Mouse (Mus musculus) heart, adult 18-20 months (tissue): ENCODE data around the gene Cpa3. TPM values are rescaled to one million over a fixed set of nuclear protein-coding genes. Genes with fewer than 3 reads are reported as not detected.

ENCODE experiments used
- DNase-seq, 2 experiments: peaks; one replicate each; pipeline ENCODE4 v3.0.0; 2021 to 2022; ENCODE audit warnings: mixed read lengths in 1 of 2
- long read RNA-seq, 2 experiments: library from polyadenylated mRNA; stranded (forward); transcript quantifications; one replicate each; pipeline ENCODE4 v2.0.0; 2021
- total RNA-seq, 2 experiments: library from RNA; stranded (reverse); gene quantifications; 2 replicates each; pipeline ENCODE4 v1.2.3; 2021

Gene Cpa3
- 1 to 10 TPM in 1 of 2 experiments, under 1 TPM in 1; 0.84 to 1.9 TPM for total RNA-seq
- long read RNA-seq, experiment 1: 0 reads
- long read RNA-seq, experiment 2: 0 reads

DNA sequence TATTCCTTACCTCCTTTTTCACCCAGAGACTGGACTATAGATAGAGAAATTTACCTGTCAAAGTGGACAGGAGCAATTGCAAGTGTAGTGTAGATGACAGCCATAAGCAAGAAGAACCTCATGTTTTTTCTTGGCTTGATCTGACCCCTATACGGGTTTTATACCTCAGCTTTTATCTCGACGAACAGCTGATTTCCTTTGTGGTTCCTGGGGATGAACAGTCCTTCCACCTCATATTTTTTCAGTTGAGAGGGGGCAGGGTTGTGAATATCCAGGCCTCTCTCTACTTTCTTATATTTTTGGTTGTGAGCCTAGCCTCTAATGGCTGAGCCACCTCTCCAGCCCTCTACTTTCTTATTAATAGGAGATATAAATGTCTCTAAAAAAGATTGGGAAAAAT lies at the start of gene Cpa3:
Gene Cpa3 (minus strand): TSS at position 132 of the 400 bp plus-strand sequence.
- DNase-seq: no peak

DNA sequence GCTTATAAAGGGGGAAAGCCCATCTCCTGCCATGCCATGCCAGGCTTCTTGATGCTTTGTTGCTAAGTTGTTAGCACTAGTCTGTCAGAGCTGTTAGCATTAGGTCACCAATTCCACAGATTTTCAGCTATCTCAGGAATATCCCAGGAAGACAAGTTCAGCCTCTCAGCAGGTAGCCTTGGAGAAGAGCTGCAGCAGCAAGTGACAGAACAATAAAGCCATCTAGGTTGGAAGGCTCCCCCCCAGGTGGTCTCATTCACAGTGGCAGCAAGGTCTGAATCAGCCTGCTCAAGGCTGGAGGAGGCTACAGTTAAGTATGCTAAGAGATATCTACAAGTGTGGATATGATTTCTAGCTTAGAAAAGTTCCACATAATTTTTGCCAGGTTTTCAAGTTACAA lies 49.4 kb upstream of the Cpa3 start:
- DNase-seq: no peak

DNA sequence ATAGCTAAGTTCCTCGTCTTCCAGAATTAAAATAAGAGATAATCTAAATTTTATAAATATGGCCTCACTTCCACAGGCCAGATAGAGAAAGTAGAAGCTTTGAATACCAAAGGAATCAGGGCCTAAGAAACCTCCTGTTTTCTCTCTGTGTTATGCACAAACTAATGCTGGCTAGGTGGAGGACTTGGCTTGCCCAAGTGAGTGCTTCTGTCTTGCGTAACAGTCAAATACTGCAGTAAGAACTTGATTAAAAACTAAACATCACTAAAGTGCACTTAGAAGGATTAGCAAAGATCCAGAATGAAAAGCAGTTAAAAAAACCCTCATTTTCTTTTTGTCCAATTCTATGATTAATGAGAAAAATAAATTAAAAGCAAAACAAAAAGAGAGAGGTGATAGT lies 46.8 kb upstream of the Cpa3 start:
- DNase-seq: no peak

DNA sequence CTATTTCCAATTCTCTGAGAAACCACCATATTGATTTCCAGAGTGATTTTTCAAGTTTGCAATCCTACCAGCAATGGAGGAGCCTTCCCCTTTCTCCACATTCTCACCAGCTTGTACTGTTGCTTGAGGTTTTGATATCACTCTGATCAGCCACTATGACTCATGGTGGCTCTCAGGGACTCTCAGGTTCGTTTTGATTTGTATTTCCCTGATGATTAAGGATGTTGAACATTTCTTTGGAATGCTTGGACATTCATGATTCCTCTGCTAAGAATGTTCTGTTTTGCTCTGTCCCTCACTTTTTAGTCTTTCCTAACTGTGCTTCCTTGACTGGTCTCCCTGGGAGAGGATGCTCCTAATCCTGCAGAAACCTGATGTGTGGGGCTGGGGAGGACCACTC lies 39.8 kb upstream of the Cpa3 start:
- no peak for DNase-seq

DNA sequence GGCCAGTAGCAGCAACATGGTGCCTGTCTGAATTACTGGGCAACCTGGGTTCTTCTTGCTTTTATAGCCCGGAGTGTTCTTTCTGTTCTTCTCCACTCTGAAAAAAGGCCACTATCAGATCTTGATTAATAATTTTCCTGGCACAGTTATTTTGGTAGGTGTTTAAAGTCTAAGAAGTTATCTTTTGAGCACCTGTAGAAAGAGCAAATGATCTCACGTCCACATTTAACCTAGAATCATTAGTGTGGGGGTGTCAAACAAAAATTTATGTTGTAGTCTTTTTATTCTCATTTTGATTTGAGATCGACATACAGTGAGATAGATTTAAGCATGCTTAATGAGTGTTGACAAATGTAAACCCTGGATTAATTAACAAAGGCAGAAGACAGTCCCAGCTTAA lies 33.7 kb upstream of the Cpa3 start, which contains the start of gene Cpb1:
Gene Cpb1 (minus strand): TSS at position 101 of the 400 bp plus-strand sequence.
- DNase-seq: no peak

DNA sequence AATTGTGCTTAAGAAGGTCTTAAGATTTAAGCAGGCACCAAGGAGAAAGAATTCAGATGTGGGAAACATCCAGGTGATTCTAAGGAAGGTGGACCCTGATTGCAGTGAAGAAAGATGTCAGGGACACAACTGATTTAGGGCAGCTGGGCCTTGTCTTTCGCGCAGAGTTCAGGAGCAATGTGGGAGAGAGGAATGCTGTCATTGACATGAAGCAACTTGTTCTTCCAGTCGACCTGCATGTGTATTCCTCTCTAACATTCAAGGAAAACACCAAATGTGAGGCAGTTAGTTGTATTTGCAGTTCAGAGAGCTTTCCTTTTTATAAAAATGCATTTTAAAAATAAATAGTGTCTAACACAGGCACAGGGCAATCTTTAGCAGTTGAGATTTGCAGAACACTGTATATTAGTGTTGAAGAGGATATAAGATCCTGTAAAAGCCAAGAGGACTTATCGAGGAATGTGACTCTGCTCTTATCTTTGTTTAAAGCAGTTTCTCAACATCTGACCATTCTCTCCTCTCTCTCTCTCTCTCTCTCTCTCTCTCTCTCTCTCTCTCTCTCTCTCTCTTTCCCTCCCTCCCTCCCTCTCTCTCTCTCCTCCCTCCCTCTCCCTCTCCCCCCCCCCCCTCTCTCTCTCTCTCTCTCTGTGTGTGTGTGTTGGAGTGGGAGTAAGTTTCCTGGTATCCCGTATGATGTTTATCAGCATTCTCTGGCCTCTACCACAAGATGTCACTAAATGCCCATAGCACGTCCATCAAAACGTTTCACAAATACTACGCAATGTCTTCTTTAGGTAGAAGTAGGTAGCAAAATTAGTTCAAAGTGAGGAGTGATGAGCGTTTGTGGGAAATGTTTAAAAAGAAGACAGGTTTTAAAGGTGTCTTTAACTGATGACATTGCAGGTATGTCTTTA lies 12.8 kb upstream of the Cpa3 start:
- DNase-seq: peak in 1 of 2 experiments; percentile 1

DNA sequence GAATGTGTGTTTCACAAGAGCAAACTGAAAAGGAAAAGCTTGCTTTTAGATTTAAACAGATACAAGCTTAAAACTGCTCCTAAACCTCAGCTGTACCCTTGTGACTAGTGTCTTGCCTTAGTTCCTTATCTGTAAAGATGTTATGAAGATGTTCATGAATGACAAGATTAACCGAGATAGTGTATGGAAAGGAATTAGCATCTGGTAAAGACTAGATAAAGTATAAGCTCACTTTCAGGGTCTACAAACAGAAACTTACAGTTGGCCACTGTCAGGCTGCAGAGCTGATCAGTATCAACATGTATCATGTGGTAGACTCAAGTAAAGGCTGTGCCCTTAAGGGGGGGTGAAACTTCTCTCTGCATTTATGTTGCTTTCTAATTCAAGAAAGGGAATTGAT lies 1.9 kb upstream of the Cpa3 start:
- DNase-seq: no peak

DNA sequence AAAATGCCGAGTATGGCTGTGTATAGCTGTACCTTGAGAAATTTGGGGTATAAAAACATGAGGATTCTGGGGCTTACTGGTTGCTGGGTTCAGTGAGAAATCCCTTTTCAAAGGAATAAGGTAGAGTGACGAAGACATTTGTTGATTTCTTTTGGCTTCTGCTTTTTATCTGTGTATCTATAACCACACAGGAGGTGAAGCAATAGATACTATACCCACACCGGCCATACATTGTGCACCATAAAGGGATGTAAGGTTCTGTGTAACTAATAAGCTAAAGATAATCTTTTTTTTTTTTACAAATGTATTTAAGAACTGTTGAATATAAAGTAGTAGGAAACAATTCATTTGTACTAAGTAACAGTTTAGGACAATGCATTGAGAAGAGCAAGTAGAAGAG lies 2.2 kb downstream of the Cpa3 start:
- DNase-seq: no peak

DNA sequence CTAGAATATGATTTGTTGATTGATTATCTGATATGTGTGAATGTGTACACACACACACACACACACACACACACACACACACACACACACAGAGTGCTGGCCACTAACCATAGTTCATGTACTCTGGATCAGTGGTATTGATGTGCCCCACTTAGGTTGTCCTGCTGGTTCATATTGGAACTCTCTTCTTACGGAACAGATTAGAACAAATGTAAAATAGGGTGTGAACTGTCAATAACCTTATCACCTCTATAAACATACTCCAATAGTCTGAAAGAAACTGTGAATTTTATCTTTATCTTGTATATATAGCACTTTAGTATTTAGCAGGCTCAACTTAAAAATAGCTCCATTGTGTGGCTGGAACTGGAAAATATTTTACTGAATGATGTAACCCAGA lies 5.0 kb downstream of the Cpa3 start:
- DNase-seq: no peak

DNA sequence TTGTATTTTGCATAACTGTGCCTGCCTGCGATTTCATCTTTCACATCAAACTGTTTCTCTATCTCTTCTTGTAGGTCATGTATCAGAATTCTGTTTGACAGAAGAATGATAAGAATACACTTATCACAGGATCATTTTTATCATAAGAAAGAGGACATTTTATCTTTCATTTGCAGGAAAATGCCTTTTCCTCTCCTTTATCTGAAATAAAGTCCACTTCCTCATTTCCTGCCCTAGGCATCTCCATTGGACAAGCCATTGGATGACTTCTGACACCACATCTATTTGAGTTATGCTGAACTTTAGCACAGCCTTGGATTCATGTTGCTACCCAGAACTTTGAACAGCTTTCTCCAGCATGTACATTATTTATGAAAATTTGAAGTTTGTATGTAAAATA lies 13.0 kb downstream of the Cpa3 start:
- no peak for DNase-seq

DNA sequence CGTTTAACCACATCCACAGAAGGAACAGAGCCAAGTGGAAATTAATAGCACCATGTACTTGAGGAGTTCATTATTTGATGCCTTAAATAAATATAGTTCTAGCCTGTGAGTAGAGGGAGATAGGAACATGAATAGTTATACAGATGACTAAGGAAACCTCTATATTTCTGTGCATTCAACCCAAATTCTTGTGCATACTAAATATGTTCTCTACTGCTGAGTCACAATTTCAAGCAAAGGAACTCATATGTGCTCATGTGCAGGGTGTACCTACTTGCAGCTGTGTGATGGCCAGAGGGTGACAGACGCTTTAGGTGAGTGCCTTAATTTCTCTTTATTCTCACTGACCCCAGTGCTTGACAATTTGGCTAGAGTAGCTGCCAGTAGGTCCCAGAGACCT lies 16.6 kb downstream of the Cpa3 start:
- DNase-seq: no peak

DNA sequence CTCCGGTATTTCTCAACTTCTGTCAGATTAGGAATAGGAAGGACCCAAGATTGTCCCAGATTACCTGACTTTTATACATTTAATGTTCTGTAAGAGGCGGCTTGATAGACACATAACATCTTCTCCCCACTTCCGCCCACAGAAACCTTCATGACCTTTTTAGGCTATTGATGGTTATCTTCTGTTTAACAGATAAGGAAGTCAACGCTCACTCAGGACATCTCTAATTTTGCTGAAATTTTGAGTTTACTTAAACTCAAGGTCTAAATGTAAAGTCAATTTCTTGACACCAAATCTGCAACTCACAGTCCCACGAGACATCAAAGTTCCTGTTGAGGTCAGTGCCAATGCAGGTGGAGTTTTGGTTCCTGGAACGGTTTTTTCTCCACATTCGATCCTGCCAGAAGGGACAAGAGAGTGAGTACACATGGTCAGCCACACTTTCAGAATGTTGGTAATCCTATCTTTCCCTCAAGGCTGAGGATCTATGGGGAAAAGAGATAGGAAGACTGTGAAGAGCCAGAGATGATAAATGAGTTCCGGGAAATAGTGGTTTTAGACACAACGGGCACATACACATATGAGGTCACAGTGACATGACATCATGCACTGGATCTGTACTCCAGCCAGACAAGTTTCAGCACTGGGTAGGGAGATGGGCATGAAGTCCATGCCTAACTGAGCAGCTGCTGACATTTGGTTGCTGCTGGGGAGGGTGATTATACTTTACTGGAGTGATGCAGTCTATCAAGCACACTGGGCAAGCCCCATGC lies 18.9 kb downstream of the Cpa3 start:
- no peak for DNase-seq

DNA sequence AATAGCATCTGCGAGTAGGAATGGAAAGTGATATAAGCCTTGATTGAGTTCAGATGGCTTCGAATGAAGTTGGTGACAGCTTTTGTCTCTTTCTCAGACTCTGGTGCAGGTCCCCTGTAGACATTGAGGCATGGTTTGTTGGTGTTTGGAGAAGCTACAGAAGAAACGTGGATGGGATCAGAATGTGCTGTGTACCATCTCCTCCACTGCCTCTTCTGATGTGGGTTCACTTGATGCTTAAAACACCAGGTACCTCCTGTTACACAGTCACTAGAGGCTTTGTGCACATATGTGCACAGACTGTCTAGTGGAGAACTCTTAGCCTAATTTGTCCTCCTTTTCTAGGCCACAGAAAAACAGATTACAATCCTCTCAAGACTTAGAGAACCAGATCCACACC lies 19.8 kb downstream of the Cpa3 start:
- DNase-seq: no peak

DNA sequence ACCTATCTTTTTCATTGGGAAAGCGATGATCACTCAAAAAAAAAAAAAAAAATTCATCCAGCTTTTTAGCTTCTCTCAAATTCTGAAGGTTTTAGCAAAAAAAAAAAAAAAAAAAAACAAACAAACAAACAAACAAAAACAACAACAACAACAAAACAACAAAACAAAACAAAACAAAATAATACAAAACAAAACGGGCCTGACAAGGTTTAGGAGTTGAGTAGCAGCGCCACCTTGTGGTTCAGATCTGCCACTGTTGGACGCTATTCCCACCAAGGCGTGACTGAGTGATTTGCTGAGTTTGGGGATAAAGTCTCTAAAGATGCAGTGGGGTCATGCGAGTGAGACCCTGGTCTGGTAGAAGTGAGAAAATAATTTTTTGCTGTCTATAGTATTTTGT lies 43.1 kb downstream of the Cpa3 start:
- DNase-seq: peak; percentile 16 to 78

DNA sequence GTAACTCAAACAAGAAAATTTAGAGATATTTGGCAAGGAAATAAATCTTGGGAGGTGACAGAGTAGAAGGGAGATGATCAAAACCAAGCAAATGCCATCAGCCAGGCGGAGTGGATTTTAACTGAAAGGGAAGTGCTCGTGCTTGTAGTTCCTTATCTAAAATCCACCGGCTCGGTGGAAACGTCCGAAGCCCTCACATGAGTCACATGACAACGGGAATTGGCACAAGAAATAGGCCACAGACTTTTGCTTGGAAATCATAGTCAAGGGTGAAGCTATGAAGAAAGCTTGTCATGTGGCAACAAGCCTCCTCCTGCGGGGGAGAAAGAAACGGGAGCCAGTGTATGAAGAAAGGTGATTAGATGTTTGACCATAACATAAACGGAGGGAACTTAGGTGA lies 44.1 kb downstream of the Cpa3 start:
- DNase-seq: peak; percentile 10 to 13

DNA sequence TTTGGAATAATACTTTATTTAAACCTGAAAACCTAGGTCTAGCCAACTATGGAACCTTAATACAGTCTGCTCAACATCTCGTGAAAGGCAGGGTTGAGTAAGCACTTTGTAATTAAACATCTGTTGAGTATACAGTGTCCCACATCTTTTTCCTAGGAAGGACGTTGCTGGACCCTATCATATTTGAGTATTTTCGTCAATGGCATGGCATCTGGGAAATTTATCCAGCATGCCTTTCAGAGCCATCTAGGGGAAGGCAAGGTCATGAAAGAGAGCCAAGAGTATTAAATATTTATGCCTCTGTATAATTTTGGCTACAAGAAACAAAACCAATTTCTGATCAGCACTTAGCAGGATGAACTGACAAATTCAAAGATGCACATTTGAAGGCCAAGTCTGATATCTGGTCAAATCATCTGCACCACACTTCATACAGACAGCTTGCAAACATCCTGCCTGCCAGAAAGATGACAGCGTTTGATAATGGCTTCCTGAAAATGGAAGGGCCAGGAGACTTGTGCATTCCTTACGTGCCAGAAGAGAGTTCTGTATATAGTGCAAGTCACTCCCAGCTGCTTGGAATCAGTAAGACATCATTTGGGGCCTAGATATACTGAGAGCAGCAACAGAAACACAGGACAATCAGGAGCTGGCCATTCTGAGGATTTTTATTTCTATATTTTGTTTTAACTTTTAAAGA lies 52.9 kb downstream of the Cpa3 start:
- no peak for DNase-seq

DNA sequence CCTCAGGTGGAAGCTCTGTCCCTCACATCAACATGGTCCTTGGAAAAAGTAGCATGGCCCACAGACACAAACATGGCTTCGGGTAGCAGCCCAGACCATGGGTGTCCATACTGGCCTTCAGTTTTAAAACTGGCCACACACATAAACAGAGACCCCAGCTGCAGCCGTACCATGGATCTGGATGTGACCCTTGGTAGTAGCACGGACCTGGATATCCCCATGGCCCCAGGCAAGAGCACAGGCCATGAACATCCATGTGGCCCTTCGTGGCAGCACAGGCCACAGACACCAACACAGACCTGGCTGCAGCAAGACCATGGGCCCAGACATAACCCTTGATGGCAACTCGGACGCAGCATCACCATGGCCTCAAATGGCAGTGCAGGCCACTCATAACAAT lies 69.6 kb downstream of the Cpa3 start:
- no peak for DNase-seq

DNA sequence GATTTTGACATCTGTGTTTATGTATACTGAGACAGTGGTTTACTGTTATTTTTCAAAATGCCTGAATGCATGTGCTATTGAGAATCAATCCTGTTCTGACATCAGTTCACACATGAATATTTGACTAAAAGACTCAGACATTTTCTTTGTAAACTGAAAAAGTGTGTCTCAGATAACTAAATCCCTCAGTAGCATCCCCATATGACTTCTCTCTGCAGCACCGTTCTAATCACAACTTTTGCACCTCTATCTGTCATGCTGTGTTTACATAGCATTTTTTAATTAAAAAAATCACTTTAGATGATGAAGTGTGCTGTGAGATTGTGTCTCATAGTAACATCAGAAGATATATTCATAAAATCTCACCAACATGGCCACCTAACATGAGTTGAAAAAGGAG lies 74.5 kb downstream of the Cpa3 start:
- no peak for DNase-seq
